Comparison of ENCODE assay signal across 17 mouse cellular contexts in genomic region chr13:58928668-58929436, GRCm38 (mm10).
DNase-seq lines count a peak whose midpoint lies in the region; ATAC-seq and TF ChIP-seq lines count a peak whose summit lies in the region.
"Had no signal": no experiment of that assay in that cellular context is flagged by ENCODE, and none has a peak within 500 bp of the region (broad histone marks: within the 10 kb centered on the region; RNA-seq: fewer than 3 reads in every experiment).

No protein-coding gene starts in this region.

- peaks cover 28% of the 10 kb centered on the region for H3K4me1 ChIP-seq in forebrain, embryonic 14.5 days (ENCODE audit: control insufficient read depth, insufficient read depth, low read length)
- peaks cover 12% of the 10 kb centered on the region for H3K4me1 ChIP-seq in midbrain, embryonic 16.5 days (ENCODE audit: control insufficient read depth, insufficient read depth, low read length)
- 0 out of 2 replicates have a peak, but pooled peaks cover 4% of the 10 kb centered on the region for H3K4me1 ChIP-seq in lung, adult 2 months (ENCODE audit: control insufficient read depth, insufficient read depth, low read length)
- H3K4me1 ChIP-seq: heart, embryonic 12.5 days had no signal

- no peaks in the 10 kb centered on the region for H3K9me3 ChIP-seq in forebrain, embryonic 14.5 days (replicated peaks; ENCODE audit: control insufficient read depth, low read length)
- no peaks in the 10 kb centered on the region for H3K9me3 ChIP-seq in midbrain, embryonic 16.5 days (replicated peaks; ENCODE audit: control insufficient read depth, low read length, poor library complexity, severe bottlenecking)
- H3K9me3 ChIP-seq: heart, embryonic 12.5 days had no signal

- WGBS in forebrain, embryonic 14.5 days: 53% methylated on average over 15 of the region's 15 CpGs
- WGBS in midbrain, embryonic 16.5 days: 70% methylated on average over 15 of the region's 15 CpGs
- WGBS in lung, adult 2 months: 85% methylated on average over 15 of the region's 15 CpGs

- TF ChIP-seq POLR2A in lung, adult 2 months (IDR thresholded peaks at IDR 0.05; ENCODE audit: borderline replicate concordance, extremely low read depth, low read depth, low read length): no peak

- no peak overlapping the region for H3K4me2 ChIP-seq in forebrain, embryonic 14.5 days (ENCODE audit: low read length)
- H3K4me2 ChIP-seq in midbrain, embryonic 16.5 days (ENCODE audit: low read length): no peak overlapping the region
- H3K4me2 ChIP-seq: heart, embryonic 12.5 days had no signal

- no peak overlapping the region for H3K9ac ChIP-seq in forebrain, embryonic 14.5 days (ENCODE audit: low read length)
- H3K9ac ChIP-seq in midbrain, embryonic 16.5 days (ENCODE audit: low read depth, low read length): no peak overlapping the region
- H3K9ac ChIP-seq: heart, embryonic 12.5 days; lung, embryonic 14.5 days had no signal

- H3K36me3 ChIP-seq in forebrain, embryonic 14.5 days (ENCODE audit: control insufficient read depth, insufficient read depth, low read length): no peaks in the 10 kb centered on the region
- H3K36me3 ChIP-seq in midbrain, embryonic 16.5 days (ENCODE audit: control insufficient read depth, insufficient read depth, low read length): no peaks in the 10 kb centered on the region
- H3K36me3 ChIP-seq: heart, embryonic 12.5 days had no signal

- peak overlapping the region; percentile 63; the same call in 1 of the 2 replicates for H3K27ac ChIP-seq in layer of hippocampus, adult 2 months
- peak overlapping the region; percentile 17; the same call in 1 of the 2 replicates for H3K27ac ChIP-seq in forebrain, embryonic 14.5 days (ENCODE audit: low read depth, low read length)
- H3K27ac ChIP-seq in midbrain, embryonic 16.5 days (ENCODE audit: low read length): peak overlapping the region; percentile 38

- no peak for TF ChIP-seq CTCF in layer of hippocampus, adult 2 months (conservative IDR thresholded peaks at IDR 0.05)
- TF ChIP-seq CTCF in lung, adult 2 months (IDR thresholded peaks at IDR 0.05; ENCODE audit: insufficient read depth, low read length): no peak

- no peak overlapping the region for H3K4me3 ChIP-seq in layer of hippocampus, adult 2 months
- no peak overlapping the region for H3K4me3 ChIP-seq in forebrain, embryonic 14.5 days (ENCODE audit: low read depth, low read length)
- H3K4me3 ChIP-seq in midbrain, embryonic 16.5 days (ENCODE audit: low read depth, low read length): no peak overlapping the region
- no peak overlapping the region for H3K4me3 ChIP-seq in lung, adult 2 months (replicated peaks; ENCODE audit: extremely low read depth, low read depth, low read length)
- H3K4me3 ChIP-seq: heart, embryonic 12.5 days; myocyte had no signal

- DNase-seq in layer of hippocampus, adult 2 months (ENCODE audit: low spot score in 2 of 2): no peak
- DNase-seq in layer of hippocampus, postnatal 10 days (ENCODE audit: low spot score in 2 of 2): no peak
- DNase-seq in brain, adult 2 months (ENCODE audit: low read depth, low spot score): peak; percentile 54
- peak; percentile 71 for DNase-seq in forebrain, embryonic 14.5 days (ENCODE audit: low spot score)
- DNase-seq in adrenal gland, postnatal 14 days: no peak
- no peak for DNase-seq in lung, adult 2 months
- DNase-seq: cerebellum, adult 8-10 months; gastrocnemius, postnatal 14 days; heart, postnatal 4 days; kidney, adult 2 months; kidney, postnatal 4 days; liver; lung, embryonic 14.5 days; thymus, postnatal 4 days had no signal

- no peaks in the 10 kb centered on the region for H3K27me3 ChIP-seq in forebrain, embryonic 14.5 days (replicated peaks; ENCODE audit: control insufficient read depth, insufficient read depth, low read length)
- H3K27me3 ChIP-seq in midbrain, embryonic 16.5 days (ENCODE audit: control insufficient read depth, insufficient read depth, low read depth, low read length): no peaks in the 10 kb centered on the region
- H3K27me3 ChIP-seq: heart, embryonic 12.5 days had no signal

- ATAC-seq in forebrain, embryonic 14.5 days: peak; percentile 63; the same call in 1 of the 2 replicates
- ATAC-seq in midbrain, embryonic 16.5 days: no peak

Comparison
In these comparisons a context has a peak if more than half of its experiments do, and no peak if none do; other contexts are left out.
1. DNase-seq: peak in brain, adult 2 months (single experiment) and forebrain, embryonic 14.5 days (single experiment); none in layer of hippocampus, adult 2 months (0 of 2), layer of hippocampus, postnatal 10 days (0 of 2), adrenal gland, postnatal 14 days (single experiment) and lung, adult 2 months (single experiment).
2. Peak in every context shown above with its lines, with median percentiles within 50 percentile points of each other: H3K27ac ChIP-seq.